Mouse (Mus musculus): ENCODE results near the gene Mrpl58.
A peak's percentile ranks its signal among the peaks of the same experiment; 100 is the strongest.
"Not testable (repeated sequence)": the region's sequence is repeated elsewhere in the genome, so short reads cannot be mapped to it uniquely, and the experiment has no call there.

The Mrpl58 gene

DNA sequence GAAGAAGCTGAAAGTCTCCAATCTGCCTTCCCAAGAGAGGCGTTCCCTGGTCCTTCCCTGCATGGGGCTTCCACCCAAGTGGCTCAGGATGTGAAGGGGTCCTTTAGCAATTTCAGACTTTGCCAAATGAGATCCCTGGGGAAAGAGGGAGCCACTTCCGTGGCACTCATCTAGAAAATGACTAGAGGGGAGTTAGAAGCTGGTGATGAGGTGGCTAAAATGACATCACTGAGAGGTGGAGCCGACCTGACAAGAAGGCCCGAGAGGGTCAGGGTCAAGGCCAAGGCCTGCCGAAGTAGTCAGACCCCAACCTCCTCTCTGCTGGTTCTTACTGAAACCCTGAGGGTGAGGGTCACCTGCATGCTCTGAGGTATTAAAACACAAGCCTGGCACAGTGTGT is 20.7 kb upstream of the Mrpl58 start:
- DNase-seq, result no peak

- DNase-seq, result peak; percentile 38
Measured at GRCm38 (mm10) chr11:115383701-115384474, 19.7 kb upstream of the Mrpl58 start.

DNA sequence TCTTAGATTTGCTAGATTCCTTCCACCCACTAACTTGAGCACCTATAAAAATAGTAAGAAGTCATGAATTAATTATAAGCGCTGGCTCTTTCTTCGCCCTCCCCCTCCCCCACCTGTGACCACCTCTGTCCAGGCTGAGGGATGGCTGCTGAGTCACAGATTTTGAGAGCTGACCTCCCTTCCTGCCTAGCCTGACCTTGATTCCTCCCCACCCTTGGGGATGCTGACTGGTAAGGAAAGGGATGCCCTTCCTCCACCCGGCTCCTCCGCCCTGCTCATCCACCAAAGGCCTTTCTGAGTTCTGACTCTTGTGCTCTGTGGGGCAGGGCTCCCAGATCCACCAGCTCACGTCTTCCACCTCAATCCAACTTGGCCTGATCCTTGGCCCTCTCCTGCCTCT is 19.0 kb upstream of the Mrpl58 start:
- no peak for DNase-seq

GRCm38 (mm10) chr11:115386859-115387258 is 16.7 kb upstream of the Mrpl58 start:
- not testable (repeated sequence) for DNase-seq

DNA sequence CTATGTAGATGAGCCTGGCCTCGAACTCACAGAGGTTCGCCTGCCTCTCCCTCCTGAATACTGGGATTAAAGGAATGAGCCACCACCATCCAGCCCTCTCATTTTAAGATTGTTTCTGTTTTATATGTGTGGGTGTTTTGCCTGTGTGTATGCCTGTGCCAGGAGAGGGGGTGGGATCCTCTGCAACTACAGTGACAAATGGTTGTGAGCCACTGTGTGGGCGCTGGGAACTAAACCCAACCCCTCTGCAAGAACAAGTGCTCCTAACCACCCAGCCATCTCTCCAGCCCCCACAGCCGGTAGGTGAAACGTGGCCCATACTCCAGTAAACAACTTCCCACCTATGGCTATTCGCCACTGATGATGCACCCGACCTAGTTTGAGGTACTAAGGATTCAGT is 12.2 kb upstream of the Mrpl58 start:
- no peak for DNase-seq

DNA sequence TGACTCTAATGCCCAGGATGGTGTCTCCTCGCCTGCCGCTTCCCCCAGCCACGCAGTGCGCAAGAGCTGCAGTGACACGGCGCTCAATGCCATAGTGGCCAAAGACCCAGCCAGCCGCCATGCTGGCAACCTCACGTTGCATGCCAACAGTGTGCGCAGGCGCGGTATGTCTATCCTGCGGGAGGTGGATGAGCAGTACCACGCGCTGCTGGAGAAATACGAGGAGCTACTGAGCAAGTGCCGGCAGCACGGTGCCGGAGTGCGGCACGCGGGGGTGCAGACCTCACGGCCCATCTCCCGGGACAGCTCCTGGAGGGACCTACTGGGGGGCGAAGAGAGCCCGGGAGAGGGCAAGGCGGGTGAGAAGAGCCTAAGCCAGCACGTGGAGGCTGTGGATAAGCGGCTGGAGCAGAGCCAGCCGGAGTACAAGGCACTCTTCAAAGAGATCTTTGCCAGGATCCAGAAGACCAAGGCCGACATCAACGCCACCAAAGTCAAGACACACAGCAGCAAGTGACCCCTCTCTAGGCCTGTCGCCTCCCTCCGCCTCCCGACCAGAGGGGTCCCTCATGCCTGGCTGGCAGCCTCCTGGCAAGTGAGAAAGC is 9.7 kb upstream of the Mrpl58 start:
- no peak for DNase-seq

DNA sequence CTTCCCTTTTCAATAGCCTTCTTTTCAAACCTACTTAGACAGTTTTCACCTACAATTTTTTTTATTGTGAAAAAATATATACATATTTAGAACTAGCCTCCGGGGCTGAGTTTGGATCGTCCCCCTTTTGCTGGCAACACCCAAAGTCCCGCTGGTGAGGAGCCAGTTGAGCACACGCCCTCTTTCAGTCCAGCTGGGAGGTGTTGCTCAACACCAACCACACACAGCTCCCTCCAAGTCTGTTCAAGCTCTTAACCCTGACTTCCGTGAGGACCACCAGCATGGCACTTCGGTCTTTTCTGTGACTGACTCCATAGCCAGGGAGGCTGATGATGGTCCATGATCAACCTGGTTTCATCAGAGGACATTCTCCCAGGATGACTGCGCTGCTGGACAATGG is 5.5 kb upstream of the Mrpl58 start:
- no peak for DNase-seq

DNA sequence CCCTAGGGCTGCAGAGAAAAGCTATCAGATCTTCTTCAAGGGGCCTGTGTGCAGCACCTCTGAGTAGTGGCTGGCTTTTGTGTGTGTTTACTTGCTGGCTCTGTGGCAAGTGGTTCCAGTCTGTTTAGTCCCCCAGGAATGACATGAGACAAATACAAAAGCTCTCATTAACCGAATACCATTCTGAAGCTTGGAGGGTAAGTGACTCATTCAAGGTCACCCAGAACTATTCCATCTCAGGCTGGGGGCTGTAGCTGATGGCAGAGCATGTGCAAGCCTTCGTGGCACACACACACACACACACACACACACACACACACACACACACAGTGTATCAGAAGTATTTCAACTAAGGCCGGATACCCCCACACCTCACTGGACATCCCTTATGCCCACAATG is 3.4 kb upstream of the Mrpl58 start:
- DNase-seq, result no peak

DNA sequence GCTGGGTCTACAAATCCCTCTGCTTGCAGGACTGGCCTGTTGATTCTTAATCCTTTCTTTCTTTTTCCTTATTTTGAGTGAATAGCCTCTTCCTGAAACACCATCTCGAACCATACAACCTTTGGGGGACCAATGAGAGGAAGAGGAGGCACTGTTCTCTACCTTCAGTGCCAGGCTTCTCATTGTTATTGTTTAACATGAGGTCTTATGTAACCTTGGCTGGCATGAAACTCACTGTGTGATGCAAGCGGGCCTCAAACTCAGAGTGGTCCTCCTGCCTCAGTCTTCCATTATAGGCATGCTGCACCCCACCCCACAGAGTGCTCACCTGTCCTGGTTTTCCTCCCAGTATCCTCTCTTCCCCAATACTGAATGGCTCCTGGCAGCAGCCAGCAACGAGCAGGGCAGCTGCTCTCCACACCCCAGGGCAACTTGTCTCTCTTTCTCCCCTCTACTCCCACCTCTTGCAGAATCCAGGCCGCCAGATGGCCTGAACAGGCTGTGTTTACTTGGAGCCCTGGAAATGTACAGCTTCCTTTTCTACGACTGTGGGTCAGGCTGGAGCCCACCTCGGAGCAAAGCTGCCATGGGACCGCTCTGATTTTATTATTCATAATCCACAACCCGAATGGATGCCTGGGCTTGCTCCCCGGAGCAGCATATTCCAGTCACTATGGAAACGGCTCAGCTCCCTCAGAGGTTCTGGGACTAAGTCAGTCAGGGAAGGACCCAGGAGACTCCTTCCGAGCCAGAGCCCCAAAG is 2.7 kb upstream of the Mrpl58 start:
- peak; percentile 65 for DNase-seq

- DNase-seq, result no peak
Measured at GRCm38 (mm10) chr11:115405723-115406122, 2.2 kb downstream of the Mrpl58 start.

DNA sequence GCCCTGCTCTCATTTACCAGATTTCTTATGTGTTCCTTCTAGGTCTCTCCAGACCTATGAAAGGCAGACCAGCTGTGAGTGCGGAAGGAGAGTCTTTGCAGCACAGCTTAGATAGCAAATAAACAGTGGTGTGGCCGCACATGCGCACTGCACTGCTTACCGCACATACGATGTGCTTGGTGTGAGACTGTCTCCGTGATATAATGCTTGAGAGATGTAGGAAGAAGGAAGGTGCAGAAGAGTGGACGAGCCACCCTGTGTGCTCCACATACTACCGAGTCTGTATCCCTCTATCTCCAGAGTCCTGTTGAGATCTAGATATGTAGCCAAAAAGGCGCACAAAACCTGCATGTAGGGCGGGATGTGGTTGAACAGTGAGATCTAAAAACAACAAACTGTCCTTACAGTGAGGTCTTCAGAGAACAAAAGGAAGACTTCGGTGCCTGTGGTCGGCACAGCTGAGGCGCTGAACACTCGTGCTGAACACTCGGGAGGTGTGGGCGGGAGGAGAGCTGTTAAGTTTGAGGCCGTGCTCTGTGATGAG is 3.4 kb downstream of the Mrpl58 start:
- DNase-seq, result no peak

GRCm38 (mm10) chr11:115408266-115408920 is 4.8 kb downstream of the Mrpl58 start:
- no peak for DNase-seq

DNA sequence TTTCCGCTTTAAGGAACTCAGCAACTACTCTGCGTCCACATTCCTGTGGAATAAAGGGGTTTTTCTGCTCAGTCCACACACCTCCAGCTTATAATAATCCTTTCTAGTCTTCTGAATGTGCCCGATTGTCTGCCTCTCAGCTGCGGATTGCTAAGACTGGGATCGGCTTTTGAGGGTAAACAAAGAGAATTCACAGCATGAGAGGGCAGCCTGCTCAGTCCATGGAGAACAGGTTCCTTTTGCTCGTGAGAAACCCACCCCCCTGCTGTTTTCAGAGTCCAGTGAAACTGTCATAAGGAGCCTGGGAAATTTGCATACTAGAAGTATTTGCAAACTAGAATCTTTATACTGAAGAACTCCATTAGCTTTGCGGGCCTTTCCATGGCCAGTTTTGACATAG is 6.0 kb downstream of the Mrpl58 start:
- no peak for DNase-seq

- DNase-seq, result peak; percentile 96
Measured at GRCm38 (mm10) chr11:115419531-115420237, 16.1 kb downstream of the Mrpl58 start, which contains the start of the genes Atp5h and Kctd2. Gene Atp5h, minus strand, starts transcription at chr11:115419962. Gene Kctd2, plus strand, starts transcription at chr11:115420128.

- DNase-seq, result peak; percentile 42
Measured at GRCm38 (mm10) chr11:115420336-115421190, 17.0 kb downstream of the Mrpl58 start.

- no peak for DNase-seq
Measured at GRCm38 (mm10) chr11:115421328-115421727, 17.8 kb downstream of the Mrpl58 start.

DNA sequence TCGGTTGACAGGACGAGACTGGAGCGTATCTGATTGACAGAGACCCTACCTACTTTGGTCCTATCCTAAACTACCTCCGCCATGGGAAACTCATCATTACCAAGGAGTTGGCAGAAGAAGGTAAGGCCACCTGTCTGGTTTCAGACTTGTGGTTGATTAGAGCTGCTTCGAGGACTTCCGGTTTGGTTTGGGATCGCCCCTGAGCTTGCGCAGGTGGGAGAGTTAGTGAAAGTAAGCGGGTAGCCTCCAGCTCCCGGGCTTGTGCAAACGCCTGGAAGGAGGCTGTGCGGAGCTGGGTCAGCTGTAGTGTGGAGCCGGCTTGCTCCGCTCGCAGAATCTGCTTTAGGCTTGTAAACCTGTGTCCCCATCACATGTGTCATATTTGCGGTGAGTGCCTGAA is 18.4 kb downstream of the Mrpl58 start:
- DNase-seq, result no peak

GRCm38 (mm10) chr11:115423091-115423490 is 19.5 kb downstream of the Mrpl58 start:
- DNase-seq, result no peak

GRCm38 (mm10) chr11:115424666-115425065 is 21.1 kb downstream of the Mrpl58 start:
- no peak for DNase-seq

DNA sequence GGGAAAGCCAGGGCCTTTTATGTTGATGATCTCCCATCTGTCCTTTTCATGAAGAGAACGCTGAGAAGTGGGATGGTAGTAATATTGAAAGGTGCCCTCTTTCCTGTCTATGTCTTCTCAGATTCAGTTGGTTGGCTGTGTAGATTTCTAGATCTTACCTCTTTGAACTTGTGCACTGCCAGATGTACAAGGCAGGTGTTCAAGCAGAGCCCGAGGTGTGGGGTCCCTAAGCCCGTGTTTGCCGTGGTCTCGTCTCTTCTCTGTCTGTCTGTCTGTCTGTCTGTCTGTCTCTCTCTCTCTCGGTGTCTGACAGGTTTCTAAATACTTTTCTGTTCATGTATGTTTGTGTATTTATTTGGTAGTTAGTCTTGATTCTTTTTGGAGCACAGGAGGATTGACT is 22.1 kb downstream of the Mrpl58 start:
- no peak for DNase-seq

Measured in right cerebral cortex, postnatal 25 days (tissue).